Mouse (Mus musculus) brain, embryonic 18.5 days (tissue): ENCODE results near the gene Rangap1.

Experiments used
- DNase-seq: peaks from one replicate; pipeline ENCODE4 v3.0.0-alpha.2; 2012; ENCODE audit warnings: low read depth, low spot score

Rangap1 gene

GRCm38 (mm10) chr15:81744992-81745600 lies at the start of gene Rangap1, which contains the start of gene Zc3h7b:
TSS of gene Rangap1 (minus strand) at chr15:81745530.
TSS of gene Zc3h7b (plus strand) at chr15:81745057.
- DNase-seq: peak; percentile 39

GRCm38 (mm10) chr15:81792444-81792843 lies 47.1 kb upstream of the Rangap1 start:
- DNase-seq: no peak

- DNase-seq: no peak
Observed at GRCm38 (mm10) chr15:81787525-81787924, 42.2 kb upstream of the Rangap1 start.

- DNase-seq: no peak
Observed at GRCm38 (mm10) chr15:81785701-81786100, 40.4 kb upstream of the Rangap1 start.

- DNase-seq: no peak
Observed at GRCm38 (mm10) chr15:81784762-81785161, 39.4 kb upstream of the Rangap1 start.

- DNase-seq: no peak
Observed at GRCm38 (mm10) chr15:81781816-81782215, 36.5 kb upstream of the Rangap1 start.

GRCm38 (mm10) chr15:81776631-81777422 lies 31.5 kb upstream of the Rangap1 start:
- DNase-seq: no peak

- no peak for DNase-seq
Observed at GRCm38 (mm10) chr15:81774505-81775171, 29.3 kb upstream of the Rangap1 start.

GRCm38 (mm10) chr15:81772431-81773120 lies 27.2 kb upstream of the Rangap1 start:
- no peak for DNase-seq

GRCm38 (mm10) chr15:81769037-81769436 lies 23.7 kb upstream of the Rangap1 start:
- DNase-seq: no peak

- DNase-seq: no peak
Observed at GRCm38 (mm10) chr15:81766439-81766838, 21.1 kb upstream of the Rangap1 start.

- DNase-seq: no peak
Observed at GRCm38 (mm10) chr15:81765651-81766050, 20.3 kb upstream of the Rangap1 start.

- DNase-seq: no peak
Observed at GRCm38 (mm10) chr15:81764573-81764972, 19.2 kb upstream of the Rangap1 start.

- no peak for DNase-seq
Observed at GRCm38 (mm10) chr15:81761959-81762358, 16.6 kb upstream of the Rangap1 start.

- DNase-seq: no peak
Observed at GRCm38 (mm10) chr15:81761381-81761780, 16.1 kb upstream of the Rangap1 start.

- DNase-seq: no peak
Observed at GRCm38 (mm10) chr15:81760361-81761079, 15.2 kb upstream of the Rangap1 start.

GRCm38 (mm10) chr15:81759542-81759941 lies 14.2 kb upstream of the Rangap1 start:
- no peak for DNase-seq

- DNase-seq: no peak
Observed at GRCm38 (mm10) chr15:81758701-81759100, 13.4 kb upstream of the Rangap1 start.

GRCm38 (mm10) chr15:81753669-81754068 lies 8.3 kb upstream of the Rangap1 start:
- DNase-seq: no peak

- no peak for DNase-seq
Observed at GRCm38 (mm10) chr15:81749742-81750141, 4.4 kb upstream of the Rangap1 start.

GRCm38 (mm10) chr15:81745601-81746114 lies 328 bp upstream of the Rangap1 start:
- DNase-seq: no peak
